Mouse (Mus musculus) CH12.LX (cell line): ENCODE measurements around the gene Cd163. TPM values are rescaled to one million over a fixed set of nuclear protein-coding genes. Genes with fewer than 3 reads are reported as not detected.
"Not testable (repeated sequence)": the region's sequence is repeated elsewhere in the genome, so short reads cannot be mapped to it uniquely, and the experiment has no call there.

Source experiments
- DNase-seq: peaks from one replicate; pipeline ENCODE4 v3.0.0-alpha.2; 2013; ENCODE audit errors: extremely low read depth
- H3K27ac ChIP-seq: 2 replicates; pipeline ENCODE4 v1.5.1; 2012; ENCODE audit warnings: low read depth, mild to moderate bottlenecking, control low read depth, moderate library complexity; ENCODE audit not compliant: insufficient read depth
- H3K27me3 ChIP-seq: replicated peaks from 2 replicates; pipeline ENCODE3; 2012; ENCODE audit warnings: inconsistent platforms
- H3K36me3 ChIP-seq, 2 experiments: replicated peaks in 1 of 2; 2 replicates each; pipeline versions ENCODE3 to v1.6.1; 2012; ENCODE audit warnings: inconsistent platforms in 1 of 2, low read length in 1 of 2, mild to moderate bottlenecking in 1 of 2, mixed read lengths in 1 of 2, moderate library complexity in 1 of 2; ENCODE audit not compliant: control insufficient read depth in 1 of 2, insufficient read depth in 1 of 2
- H3K4me1 ChIP-seq, 2 experiments: 2 replicates each; pipeline ENCODE4 v1.6.1; 2012; ENCODE audit warnings: inconsistent platforms in 1 of 2, moderate library complexity in 1 of 2; ENCODE audit not compliant: insufficient read depth in 2 of 2, control insufficient read depth in 1 of 2
- H3K4me2 ChIP-seq: 2 replicates; pipeline ENCODE4 v1.6.1; 2012; ENCODE audit warnings: low read depth, mild to moderate bottlenecking, control low read depth; ENCODE audit not compliant: poor library complexity, insufficient read depth, severe bottlenecking
- H3K4me3 ChIP-seq, 3 experiments: fragments of 150-350 bp in 1 of 3; sonication (generic) in 1 of 3; replicated peaks in 1 of 3; 2 replicates each; pipeline versions ENCODE3 to v1.5.1; 2011 to 2012; ENCODE audit warnings: low read depth in 2 of 3, low read length in 2 of 3, mild to moderate bottlenecking in 2 of 3, moderate library complexity in 2 of 3, control low read depth in 1 of 3, improper control_type of control experiment in 1 of 3, inconsistent platforms in 1 of 3, mixed read lengths in 1 of 3; ENCODE audit not compliant: poor library complexity in 1 of 3
- H3K79me2 ChIP-seq: replicated peaks from 2 replicates; pipeline ENCODE4 v1.6.1; 2012; ENCODE audit warnings: mild to moderate bottlenecking, moderate library complexity; ENCODE audit not compliant: control insufficient read depth, poor library complexity, insufficient read depth, severe bottlenecking; ENCODE audit errors: extremely low read depth
- H3K9ac ChIP-seq: 2 replicates; pipeline ENCODE4 v1.6.1; 2012; ENCODE audit warnings: low read depth, mild to moderate bottlenecking, control low read depth, moderate library complexity; ENCODE audit not compliant: insufficient read depth
- H3K9me3 ChIP-seq: replicated peaks from 2 replicates; pipeline ENCODE3; 2012; ENCODE audit warnings: low read length, inconsistent platforms, mixed read lengths
- CTCF ChIP-seq, 2 experiments: IDR thresholded peaks in 1 of 2; conservative IDR thresholded peaks in 1 of 2; 2 replicates each; pipeline ENCODE4 v1.5.1; 2011 to 2012; ENCODE audit warnings: low read depth in 2 of 2, low read length in 2 of 2, improper control_type of control experiment in 1 of 2, inconsistent platforms in 1 of 2, mild to moderate bottlenecking in 1 of 2, moderate library complexity in 1 of 2
- ELF1 ChIP-seq: IDR thresholded peaks from 2 replicates; pipeline ENCODE4 v1.6.1; 2014; ENCODE audit warnings: low read depth, mild to moderate bottlenecking, inconsistent platforms, low read length, improper control_type of control experiment
- IRF4 ChIP-seq: IDR thresholded peaks from 2 replicates; pipeline ENCODE4 v1.6.1; 2014; ENCODE audit warnings: low read depth, mild to moderate bottlenecking, inconsistent platforms, low read length, improper control_type of control experiment
- JUN ChIP-seq: IDR thresholded peaks from 2 replicates; pipeline ENCODE4 v1.6.1; 2011; ENCODE audit warnings: low read depth, mild to moderate bottlenecking, low read length, improper control_type of control experiment, moderate library complexity; ENCODE audit not compliant: insufficient read depth
- JUND ChIP-seq: conservative IDR thresholded peaks from 2 replicates; pipeline ENCODE4 v1.6.1; 2011; ENCODE audit warnings: low read depth, low read length, improper control_type of control experiment
- MAFK ChIP-seq: IDR thresholded peaks from 2 replicates; pipeline ENCODE4 v1.6.1; 2011; ENCODE audit warnings: low read length, improper control_type of control experiment; ENCODE audit not compliant: insufficient replicate concordance
- MAZ ChIP-seq: IDR thresholded peaks from 2 replicates; pipeline ENCODE4 v1.6.1; 2012; ENCODE audit warnings: low read depth, mild to moderate bottlenecking, inconsistent platforms, low read length, improper control_type of control experiment, moderate library complexity
- MEF2A ChIP-seq: IDR thresholded peaks from 2 replicates; pipeline ENCODE4 v1.6.1; 2014; ENCODE audit warnings: low read depth, mild to moderate bottlenecking, inconsistent platforms, low read length, improper control_type of control experiment, borderline replicate concordance
- MXI1 ChIP-seq: IDR thresholded peaks from 2 replicates; pipeline ENCODE4 v1.6.1; 2011; ENCODE audit warnings: mild to moderate bottlenecking, low read depth, low read length, improper control_type of control experiment
- MYC ChIP-seq: IDR thresholded peaks from 2 replicates; pipeline ENCODE4 v1.6.1; 2011; ENCODE audit warnings: low read depth, mild to moderate bottlenecking, improper control_type of control experiment, low read length
- NELFE ChIP-seq: IDR thresholded peaks from 2 replicates; pipeline ENCODE4 v1.6.1; 2011; ENCODE audit warnings: low read depth, low read length, improper control_type of control experiment
- PAX5 ChIP-seq: IDR thresholded peaks from 2 replicates; pipeline ENCODE4 v1.6.1; 2012; ENCODE audit warnings: low read length, inconsistent platforms, mixed read lengths
- POLR2AphosphoS2 ChIP-seq: IDR thresholded peaks from 2 replicates; pipeline ENCODE4 v1.6.1; 2011; ENCODE audit warnings: low read depth, low read length, improper control_type of control experiment
- SIN3A ChIP-seq: IDR thresholded peaks from 2 replicates; pipeline ENCODE4 v1.6.1; 2012; ENCODE audit warnings: low read length, improper control_type of control experiment, inconsistent platforms
- SMC3 ChIP-seq: IDR thresholded peaks from 2 replicates; pipeline ENCODE4 v1.6.1; 2011; ENCODE audit warnings: low read depth, low read length, improper control_type of control experiment
- TCF12 ChIP-seq: IDR thresholded peaks from 2 replicates; pipeline ENCODE4 v1.6.1; 2014; ENCODE audit warnings: low read depth, mild to moderate bottlenecking, inconsistent platforms, low read length, improper control_type of control experiment
- UBTF ChIP-seq: IDR thresholded peaks from 2 replicates; pipeline ENCODE4 v1.6.1; 2012; ENCODE audit warnings: low read depth, mild to moderate bottlenecking, inconsistent platforms, low read length, improper control_type of control experiment, moderate library complexity
- USF1 ChIP-seq: IDR thresholded peaks from 2 replicates; pipeline ENCODE4 v1.6.1; 2014; ENCODE audit warnings: low read depth, mild to moderate bottlenecking, inconsistent platforms, low read length, improper control_type of control experiment
- USF2 ChIP-seq: conservative IDR thresholded peaks from 2 replicates; pipeline ENCODE4 v1.6.1; 2011; ENCODE audit warnings: low read depth, low read length, improper control_type of control experiment
- ZC3H11A ChIP-seq: IDR thresholded peaks from 2 replicates; pipeline ENCODE4 v1.6.1; 2012; ENCODE audit warnings: low read depth, mild to moderate bottlenecking, inconsistent platforms, low read length, improper control_type of control experiment
- ZKSCAN1 ChIP-seq: IDR thresholded peaks from 2 replicates; pipeline ENCODE4 v1.6.1; 2012; ENCODE audit warnings: low read depth, inconsistent platforms, low read length, improper control_type of control experiment, borderline replicate concordance
- dilution Hi-C: fragments of 300-500 bp; cut with MboI; formaldehyde crosslinking; loops from 2 replicates; pipeline ENCODE4 v1.14.3; 2020; ENCODE audit warnings: low sequenced_read_pairs; ENCODE audit not compliant: extremely low pct_unique_long_range_greater_than_20kb, extremely low pct_ligation_motif_present
- in situ Hi-C: fragments of 300-500 bp; cut with MboI; formaldehyde crosslinking; loops from 3 replicates; pipeline ENCODE4 v1.14.3; 2019; ENCODE audit warnings: low sequenced_read_pairs, low pct_ligation_motif_present, low pct_unique_long_range_greater_than_20kb, mixed read lengths
- polyA plus RNA-seq: library from polyadenylated mRNA; unstranded; fragments of >175 nt; gene quantifications from 2 replicates; pipeline ENCODE4 v1.2.1, GENCODE M21; 2012; ENCODE audit warnings: low read depth; ENCODE audit not compliant: insufficient read length
- total RNA-seq, 2 experiments: library from RNA; depleted of rRNA; stranded (reverse); fragments of 300-350 nt in 1 of 2; fragments of >200 nt in 1 of 2; gene quantifications; 2 replicates each; pipeline ENCODE4 v1.2.3; 2012 to 2014

Gene Cd163
- total and polyA plus RNA-seq, 3 experiments, result not detected

GRCm38 (mm10) chr6:124278291-124278690, 26.2 kb upstream of the Cd163 start:
- no peak overlapping the region for H3K9ac ChIP-seq
- no peak overlapping the region for H3K4me2 ChIP-seq
- H3K4me3 ChIP-seq, result no peak overlapping the region
- H3K27ac ChIP-seq, result no peak overlapping the region
- TF ChIP-seq SIN3A (no peak), UBTF (no peak), MAZ (no peak), JUND (no peak), ELF1 (no peak), USF1 (no peak), POLR2AphosphoS2 (no peak), MAFK (no peak), USF2 (no peak), ZKSCAN1 (no peak), PAX5 (no peak), CTCF (conservative IDR thresholded peaks at IDR 0.05 in 1 of 2, IDR thresholded peaks at IDR 0.05 in 1 of 2; ENCODE audit: low read depth in 2 of 2, low read length in 2 of 2) (no peak), IRF4 (no peak), ZC3H11A (no peak), TCF12 (no peak), MEF2A (no peak), MYC (no peak), MXI1 (no peak), JUN (no peak), SMC3 (no peak)
- H3K4me1 ChIP-seq, result no peaks in the 10 kb centered on the region
- no peaks in the 10 kb centered on the region for H3K79me2 ChIP-seq
- dilution Hi-C loops, result no loop called here
- peaks cover 43% of the 10 kb centered on the region for H3K27me3 ChIP-seq
- DNase-seq, result no peak
- in situ Hi-C loops, result no loop called here
- no peaks in the 10 kb centered on the region for H3K9me3 ChIP-seq
- H3K36me3 ChIP-seq, result no peaks in the 10 kb centered on the region

GRCm38 (mm10) chr6:124282731-124283130, 21.7 kb upstream of the Cd163 start:
- no peak overlapping the region for H3K27ac ChIP-seq
- no peaks in the 10 kb centered on the region for H3K79me2 ChIP-seq
- H3K4me2 ChIP-seq, result no peak overlapping the region
- dilution Hi-C loops (no loop called here), in situ Hi-C loops (no loop called here)
- no peaks in the 10 kb centered on the region for H3K36me3 ChIP-seq
- TF ChIP-seq NELFE, result no peak
- peaks cover 2% of the 10 kb centered on the region for H3K9me3 ChIP-seq
- no peak overlapping the region for H3K4me3 ChIP-seq
- DNase-seq, result no peak
- H3K27me3 ChIP-seq, result peaks cover 27% of the 10 kb centered on the region
- H3K9ac ChIP-seq, result no peak overlapping the region
- no peaks in the 10 kb centered on the region for H3K4me1 ChIP-seq

- dilution Hi-C loops, H3K27ac ChIP-seq, H3K4me2 ChIP-seq, in situ Hi-C loops, H3K4me1 ChIP-seq, H3K9ac ChIP-seq, H3K79me2 ChIP-seq, H3K9me3 ChIP-seq, H3K4me3 ChIP-seq, DNase-seq, H3K36me3 ChIP-seq: not testable (repeated sequence)
- H3K27me3 ChIP-seq, result peaks cover 36% of the 10 kb centered on the region
These were observed 7.1 kb upstream of the Cd163 start for GRCm38 (mm10) chr6:124297378-124297777.
